Mouse (Mus musculus): ENCODE measurements around the gene Ctnna3. TPM values are rescaled to one million over a fixed set of nuclear protein-coding genes. Genes with fewer than 3 reads are reported as not detected.
"Not testable (repeated sequence)": the region's sequence is repeated elsewhere in the genome, so short reads cannot be mapped to it uniquely, and the experiment has no call there.

Gene Ctnna3
- polyA plus RNA-seq, 1 experiment from 2014 or later: 1.1 TPM

- H3K27ac ChIP-seq (replicated peaks): no peak overlapping the region
- no peaks in the 10 kb centered on the region for H3K27me3 ChIP-seq
- no peaks in the 10 kb centered on the region for H3K4me1 ChIP-seq
- H3K4me3 ChIP-seq: no peak overlapping the region
- no peaks in the 10 kb centered on the region; the same call in 1 of the 2 replicates for H3K9me3 ChIP-seq
- no peak for ATAC-seq (replicated peaks)
- no peaks in the 10 kb centered on the region for H3K36me3 ChIP-seq
- WGBS: 28% methylated on average over 3 of the region's 3 CpGs
- no peak overlapping the region for H3K9ac ChIP-seq (replicated peaks)
- no peak overlapping the region for H3K4me2 ChIP-seq (replicated peaks)
Measured at GRCm38 (mm10) chr10:64992871-64993270, 1563.0 kb downstream of the Ctnna3 start.

GRCm38 (mm10) chr10:65013525-65013924 lies 1583.6 kb downstream of the Ctnna3 start:
- no peak for ATAC-seq (replicated peaks)
- no peak overlapping the region for H3K4me3 ChIP-seq
- H3K9ac ChIP-seq (replicated peaks): no peak overlapping the region
- H3K36me3 ChIP-seq: no peaks in the 10 kb centered on the region
- H3K27ac ChIP-seq (replicated peaks): no peak overlapping the region
- no peaks in the 10 kb centered on the region for H3K9me3 ChIP-seq
- no peaks in the 10 kb centered on the region for H3K4me1 ChIP-seq
- no peak overlapping the region for H3K4me2 ChIP-seq (replicated peaks)
- H3K27me3 ChIP-seq: no peaks in the 10 kb centered on the region

- H3K4me1 ChIP-seq: no peaks in the 10 kb centered on the region
- H3K36me3 ChIP-seq: no peaks in the 10 kb centered on the region
- H3K27me3 ChIP-seq: no peaks in the 10 kb centered on the region
- no peak overlapping the region for H3K4me3 ChIP-seq
- H3K4me2 ChIP-seq (replicated peaks): no peak overlapping the region
- ATAC-seq (replicated peaks): no peak
- no peaks in the 10 kb centered on the region for H3K9me3 ChIP-seq
- 79% methylated on average over 2 of the region's 2 CpGs for WGBS
- H3K27ac ChIP-seq (replicated peaks): no peak overlapping the region
- no peak overlapping the region for H3K9ac ChIP-seq (replicated peaks)
Measured at GRCm38 (mm10) chr10:65022667-65023066, 1592.8 kb downstream of the Ctnna3 start.

GRCm38 (mm10) chr10:65033516-65033915 lies 1603.6 kb downstream of the Ctnna3 start:
- H3K9ac ChIP-seq (replicated peaks); H3K36me3 ChIP-seq; H3K27ac ChIP-seq (replicated peaks); H3K9me3 ChIP-seq; H3K27me3 ChIP-seq; ATAC-seq (replicated peaks); H3K4me1 ChIP-seq; H3K4me2 ChIP-seq (replicated peaks); H3K4me3 ChIP-seq: not testable (repeated sequence)
- WGBS: 76% methylated on average over 1 of the region's 1 CpGs

Other genes starting within 250 kb of the Ctnna3 start
- 0.15 and 0.17 TPM in 2 replicates for gene Mypn, start 226.1 kb upstream of the Ctnna3 start, polyA plus RNA-seq (2015; fragmentation: Nextera tagmentation; extraction: Ambion mirVana)
- gene Herc4, start 186.3 kb upstream of the Ctnna3 start, polyA plus RNA-seq (2015; fragmentation: Nextera tagmentation; extraction: Ambion mirVana): 32.8 and 35.4 TPM in 2 replicates
- 4.7 and 5.2 TPM in 2 replicates for gene Sirt1, start 48.4 kb upstream of the Ctnna3 start, polyA plus RNA-seq (2015; fragmentation: Nextera tagmentation; extraction: Ambion mirVana)
- 7.2 and 9.0 TPM in 2 replicates for gene Dnajc12, start 47.7 kb upstream of the Ctnna3 start, polyA plus RNA-seq (2015; fragmentation: Nextera tagmentation; extraction: Ambion mirVana)
- gene Gm7075, start 8.3 kb upstream of the Ctnna3 start, polyA plus RNA-seq (2015; fragmentation: Nextera tagmentation; extraction: Ambion mirVana): not detected in 2 replicates